Mouse (Mus musculus) myocyte (in vitro differentiated cells): ENCODE results near the gene Cd163.

Experiments used
- CEBPB ChIP-seq: IDR thresholded peaks from 2 replicates; pipeline ENCODE4 v1.6.1; 2011; ENCODE audit warnings: mild to moderate bottlenecking, moderate library complexity; ENCODE audit not compliant: poor library complexity, insufficient read depth, severe bottlenecking
- E2F4 ChIP-seq: IDR thresholded peaks from one replicate; pipeline ENCODE4 v1.6.1; 2011; ENCODE audit warnings: mild to moderate bottlenecking, control low read depth, moderate library complexity; ENCODE audit not compliant: insufficient read depth
- MAX ChIP-seq: IDR thresholded peaks from one replicate; pipeline ENCODE4 v1.6.1; 2011; ENCODE audit warnings: low read depth, mild to moderate bottlenecking, control low read depth
- MYOD1 ChIP-seq, 3 experiments: IDR thresholded peaks; one replicate each; pipeline ENCODE4 v1.6.1; 2011; ENCODE audit warnings: control low read depth in 2 of 3, low read depth in 2 of 3, mild to moderate bottlenecking in 2 of 3, moderate library complexity in 1 of 3; ENCODE audit not compliant: insufficient read length in 2 of 3, control insufficient read depth in 1 of 3
- POLR2A ChIP-seq: IDR thresholded peaks from one replicate; pipeline ENCODE4 v1.6.1; 2011; ENCODE audit warnings: low read depth, mild to moderate bottlenecking, control low read depth, moderate library complexity; ENCODE audit not compliant: insufficient read length
- POLR2AphosphoS2 ChIP-seq: IDR thresholded peaks from one replicate; pipeline ENCODE4 v1.6.1; 2011; ENCODE audit warnings: low read depth, control low read depth; ENCODE audit not compliant: insufficient read length
- SRF ChIP-seq: IDR thresholded peaks from one replicate; pipeline ENCODE4 v1.6.1; 2011; ENCODE audit warnings: low read depth; ENCODE audit not compliant: control insufficient read depth, insufficient read length
- TCF12 ChIP-seq: IDR thresholded peaks from one replicate; pipeline ENCODE4 v1.6.1; 2011; ENCODE audit warnings: mild to moderate bottlenecking, control low read depth; ENCODE audit not compliant: poor library complexity, insufficient read depth, severe bottlenecking

- TF ChIP-seq POLR2A (no peak), E2F4 (no peak), CEBPB (no peak), TCF12 (no peak), SRF (no peak), MYOD1 (IDR thresholded peaks at IDR 0.05; ENCODE audit: control insufficient read depth in 1 of 3, insufficient read length in 2 of 3, low read depth in 2 of 3) (no peak), MAX (no peak), POLR2AphosphoS2 (no peak)
These were observed 2.8 kb upstream of the Cd163 start for GRCm38 (mm10) chr6:124301447-124302192.
